Mouse (Mus musculus) MEL (cell line): Measurements from ENCODE around the gene Agtr1b. TPM values are rescaled to one million over a fixed set of nuclear protein-coding genes. Genes with fewer than 3 reads are reported as not detected.

Experiments used
- DNase-seq: peaks from one replicate; pipeline ENCODE4 v3.0.0; 2011; ENCODE audit warnings: low read depth, low spot score
- H3K27ac ChIP-seq: 2 replicates; pipeline ENCODE4 v1.5.1; 2012; ENCODE audit warnings: low read depth, mild to moderate bottlenecking, control low read depth, low read length, moderate library complexity; ENCODE audit not compliant: control insufficient read depth
- H3K27me3 ChIP-seq, 2 experiments: fragments of 150-350 bp in 1 of 2; sonication (generic) in 1 of 2; 2 replicates each; pipeline ENCODE4 v1.6.1; 2012; ENCODE audit warnings: low read length in 2 of 2, mild to moderate bottlenecking in 2 of 2, improper control_type of control experiment in 1 of 2, moderate library complexity in 1 of 2; ENCODE audit not compliant: insufficient read depth in 2 of 2, control insufficient read depth in 1 of 2
- H3K36me3 ChIP-seq, 2 experiments: 2 replicates each; pipeline ENCODE4 v1.6.1; 2012 to 2014; ENCODE audit warnings: low read length in 2 of 2, improper control_type of control experiment in 1 of 2, inconsistent platforms in 1 of 2, mild to moderate bottlenecking in 1 of 2; ENCODE audit not compliant: insufficient read depth in 2 of 2, control insufficient read depth in 1 of 2
- H3K4me1 ChIP-seq, 2 experiments: fragments of 150-350 bp in 1 of 2; sonication (generic) in 1 of 2; 2 replicates each; pipeline ENCODE4 v1.6.1; 2012; ENCODE audit warnings: low read length in 2 of 2, improper control_type of control experiment in 1 of 2, mild to moderate bottlenecking in 1 of 2; ENCODE audit not compliant: insufficient read depth in 2 of 2, control insufficient read depth in 1 of 2
- H3K4me3 ChIP-seq, 2 experiments: fragments of 150-350 bp in 1 of 2; sonication (generic) in 1 of 2; 2 replicates each; pipeline ENCODE4 v1.5.1; 2012; ENCODE audit warnings: low read depth in 2 of 2, low read length in 2 of 2, mild to moderate bottlenecking in 2 of 2, moderate library complexity in 2 of 2, control low read depth in 1 of 2, improper control_type of control experiment in 1 of 2; ENCODE audit not compliant: control insufficient read depth in 1 of 2, insufficient read depth in 1 of 2
- H3K79me2 ChIP-seq: 2 replicates; pipeline ENCODE4 v1.6.1; 2012; ENCODE audit warnings: mild to moderate bottlenecking, low read length, moderate library complexity; ENCODE audit not compliant: control insufficient read depth, poor library complexity, insufficient read depth
- H3K9ac ChIP-seq: 2 replicates; pipeline ENCODE4 v1.6.1; 2012; ENCODE audit warnings: low read depth, mild to moderate bottlenecking, control low read depth, low read length, moderate library complexity; ENCODE audit not compliant: control insufficient read depth, poor library complexity, severe bottlenecking
- H3K9me3 ChIP-seq: fragments of 150-350 bp; sonication (generic); replicated peaks from 2 replicates; pipeline ENCODE4 v1.6.1; 2012; ENCODE audit warnings: mild to moderate bottlenecking, low read length, improper control_type of control experiment, moderate library complexity; ENCODE audit not compliant: insufficient read depth
- CHD2 ChIP-seq: IDR thresholded peaks from 2 replicates; pipeline ENCODE4 v1.6.1; 2011; ENCODE audit warnings: low read length, improper control_type of control experiment
- CTCF ChIP-seq, 3 experiments: IDR thresholded peaks in 2 of 3; conservative IDR thresholded peaks in 1 of 3; 2 replicates each; pipeline ENCODE4 v1.5.1; 2011 to 2012; ENCODE audit warnings: low read length in 3 of 3, low read depth in 2 of 3, mild to moderate bottlenecking in 2 of 3, improper control_type of control experiment in 1 of 3, inconsistent platforms in 1 of 3, mixed read lengths in 1 of 3, moderate library complexity in 1 of 3; ENCODE audit not compliant: control insufficient read depth in 1 of 3, insufficient read depth in 1 of 3, poor library complexity in 1 of 3, severe bottlenecking in 1 of 3
- E2F4 ChIP-seq: IDR thresholded peaks from 2 replicates; pipeline ENCODE4 v1.6.1; 2011; ENCODE audit warnings: low read depth, low read length, improper control_type of control experiment, borderline replicate concordance
- EP300 ChIP-seq, 2 experiments: IDR thresholded peaks; 2 replicates each; pipeline ENCODE4 v1.6.1; 2011; ENCODE audit warnings: improper control_type of control experiment in 2 of 2, low read length in 2 of 2, low read depth in 1 of 2, mild to moderate bottlenecking in 1 of 2
- MAFK ChIP-seq: IDR thresholded peaks from 2 replicates; pipeline ENCODE4 v1.6.1; 2011; ENCODE audit warnings: low read depth, mild to moderate bottlenecking, low read length, improper control_type of control experiment, borderline replicate concordance
- MEF2A ChIP-seq: IDR thresholded peaks from 2 replicates; pipeline ENCODE4 v1.6.1; 2014; ENCODE audit warnings: low read depth, mild to moderate bottlenecking, inconsistent platforms, low read length, improper control_type of control experiment; ENCODE audit not compliant: poor library complexity, insufficient replicate concordance, severe bottlenecking; ENCODE audit errors: extremely low read depth
- MYB ChIP-seq: IDR thresholded peaks from 2 replicates; pipeline ENCODE4 v1.6.1; 2011; ENCODE audit warnings: mild to moderate bottlenecking, low read depth, low read length, improper control_type of control experiment
- NRF1 ChIP-seq: IDR thresholded peaks from 2 replicates; pipeline ENCODE4 v1.6.1; 2014; ENCODE audit warnings: low read depth, mild to moderate bottlenecking, inconsistent platforms, low read length, improper control_type of control experiment, moderate library complexity; ENCODE audit not compliant: poor library complexity, insufficient read depth, severe bottlenecking
- POLR2A ChIP-seq, 2 experiments: IDR thresholded peaks; 2 replicates each; pipeline ENCODE4 v1.6.1; 2011 to 2012; ENCODE audit warnings: low read length in 2 of 2, mild to moderate bottlenecking in 2 of 2, control low read depth in 1 of 2, improper control_type of control experiment in 1 of 2, low read depth in 1 of 2, moderate library complexity in 1 of 2; ENCODE audit not compliant: control insufficient read depth in 1 of 2, insufficient read depth in 1 of 2, poor library complexity in 1 of 2
- POLR2AphosphoS5 ChIP-seq: IDR thresholded peaks from 2 replicates; pipeline ENCODE4 v1.6.1; 2012; ENCODE audit warnings: low read depth, borderline replicate concordance, mild to moderate bottlenecking, inconsistent platforms, low read length, moderate library complexity, mixed read lengths
- RAD21 ChIP-seq: IDR thresholded peaks from 2 replicates; pipeline ENCODE4 v1.6.1; 2011; ENCODE audit warnings: mild to moderate bottlenecking, low read depth, low read length, improper control_type of control experiment
- TBP ChIP-seq: IDR thresholded peaks from 2 replicates; pipeline ENCODE4 v1.8.0; 2011; ENCODE audit warnings: low read depth, low read length, improper control_type of control experiment
- TCF12 ChIP-seq: IDR thresholded peaks from 2 replicates; pipeline ENCODE4 v1.6.1; 2014; ENCODE audit warnings: low read depth, mild to moderate bottlenecking, inconsistent platforms, low read length, improper control_type of control experiment, moderate library complexity
- UBTF ChIP-seq: IDR thresholded peaks from 2 replicates; pipeline ENCODE4 v1.6.1; 2012; ENCODE audit warnings: low read depth, mild to moderate bottlenecking, inconsistent platforms, low read length, improper control_type of control experiment, moderate library complexity, borderline replicate concordance; ENCODE audit not compliant: insufficient read depth
- polyA plus RNA-seq, 2 experiments: library from polyadenylated mRNA; stranded (reverse) in 1 of 2; unstranded in 1 of 2; fragments of >175 nt in 1 of 2; fragments of >200 nt in 1 of 2; gene quantifications; 2 replicates each; pipeline versions ENCODE4 v1.2.1 to v1.2.4; 2012; ENCODE audit warnings: low replicate concordance in 2 of 2, low read depth in 1 of 2; ENCODE audit not compliant: insufficient read length in 2 of 2, insufficient read depth in 1 of 2, missing spikeins in 1 of 2
- total RNA-seq: library from RNA; depleted of rRNA; stranded (reverse); fragments of 300-350 nt; gene quantifications from 2 replicates; pipeline ENCODE4 v1.2.3, GENCODE M21; 2012

The Agtr1b gene
- total and polyA plus RNA-seq, 3 experiments: not detected

GRCm38 (mm10) chr3:20295546-20295945 is 71.4 kb downstream of the Agtr1b start:
- TF ChIP-seq EP300 (IDR thresholded peaks at IDR 0.05; ENCODE audit: low read depth in 1 of 2, low read length in 2 of 2) (peak in 1 of 2 experiments; percentile 51; a peak in 1 of 4 replicates), NRF1 (no peak), TCF12 (peak; percentile 31; the same call in 1 of the 2 replicates), MEF2A (0 out of 2 replicates have a peak, but pooled peaks have one; percentile 35)
- Histone ChIP-seq H3K4me3 (no peak overlapping the region), H3K9me3 (no peaks in the 10 kb centered on the region), H3K27ac (no peak overlapping the region), H3K27me3 (no peaks in the 10 kb centered on the region), H3K9ac (no peak overlapping the region), H3K36me3 (peaks cover 0 to 12% of the 10 kb centered on the region in 2 experiments; a peak in 2 of 4 replicates), H3K79me2 (no peaks in the 10 kb centered on the region), H3K4me1 (peaks cover 0 to 5% of the 10 kb centered on the region in 2 experiments; a peak in 3 of 4 replicates)
- no peak for DNase-seq

DNA sequence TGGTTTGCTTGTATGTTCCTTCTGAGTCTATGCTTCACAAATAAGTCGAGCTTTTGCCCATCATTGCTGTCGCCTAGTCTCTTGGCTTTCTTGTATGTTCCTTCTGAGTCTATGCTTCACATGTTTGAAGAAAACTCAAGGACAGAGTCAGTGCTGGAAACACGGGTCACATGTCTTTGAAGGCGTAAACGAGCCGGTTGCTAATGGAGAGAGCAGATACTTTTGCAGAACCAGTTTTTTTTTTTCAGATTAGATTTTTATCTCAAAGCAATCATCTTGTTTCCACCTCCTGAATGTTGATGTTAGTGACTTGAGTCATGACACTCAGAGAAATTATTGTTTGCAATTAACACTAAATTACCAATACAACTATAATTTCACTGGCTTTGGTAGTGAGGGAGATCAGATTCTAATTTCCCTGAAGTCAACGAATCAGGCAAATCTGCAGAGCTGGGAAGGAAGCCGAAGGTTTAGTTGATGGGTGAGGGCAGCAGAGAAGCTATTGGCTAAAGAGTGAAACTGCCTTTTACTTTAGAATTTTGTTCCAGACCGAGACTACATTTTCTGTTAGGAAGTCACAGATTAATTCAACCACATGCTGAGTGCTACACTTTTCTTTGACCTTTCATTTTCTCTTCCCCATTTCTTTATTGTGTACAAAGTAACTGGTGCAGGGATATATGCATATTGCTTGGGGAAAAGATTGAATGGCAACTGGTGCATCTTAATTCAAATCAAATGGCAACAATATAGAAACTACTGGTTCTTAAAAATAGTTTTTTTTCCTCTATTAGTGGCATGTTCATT is 72.2 kb downstream of the Agtr1b start:
- Histone ChIP-seq H3K36me3 (peaks cover 0 to 12% of the 10 kb centered on the region in 2 experiments; a peak in 2 of 4 replicates), H3K79me2 (no peaks in the 10 kb centered on the region), H3K9ac (no peak overlapping the region), H3K4me1 (peaks cover 0 to 5% of the 10 kb centered on the region in 2 experiments; a peak in 3 of 4 replicates), H3K27ac (no peak overlapping the region), H3K9me3 (no peaks in the 10 kb centered on the region), H3K27me3 (no peaks in the 10 kb centered on the region), H3K4me3 (no peak overlapping the region)
- DNase-seq: no peak
- TF ChIP-seq UBTF (no peak), MYB (no peak), CTCF (IDR thresholded peaks at IDR 0.05 in 2 of 3, conservative IDR thresholded peaks at IDR 0.05 in 1 of 3; ENCODE audit: control insufficient read depth in 1 of 3, insufficient read depth in 1 of 3, low read depth in 2 of 3, low read length in 3 of 3, poor library complexity in 1 of 3, severe bottlenecking in 1 of 3) (no peak), EP300 (IDR thresholded peaks at IDR 0.05; ENCODE audit: low read depth in 1 of 2, low read length in 2 of 2) (no peak), RAD21 (no peak), POLR2A (IDR thresholded peaks at IDR 0.05; ENCODE audit: control insufficient read depth in 1 of 2, insufficient read depth in 1 of 2, low read depth in 1 of 2, low read length in 2 of 2, poor library complexity in 1 of 2) (no peak), POLR2AphosphoS5 (no peak), TBP (no peak), E2F4 (no peak), CHD2 (no peak), MAFK (no peak)
